Mouse (Mus musculus) small intestine, adult 2 months (tissue): Measurements from ENCODE around the gene Bcl2l13.

ENCODE experiments used
- CTCF ChIP-seq: fragments of 200-500 bp; IDR thresholded peaks from 2 replicates; pipeline ENCODE4 v1.5.1; 2012; ENCODE audit warnings: low read depth, mild to moderate bottlenecking, control low read depth, inconsistent platforms, low read length, moderate library complexity, mixed read lengths; ENCODE audit not compliant: insufficient replicate concordance, insufficient read length; ENCODE audit errors: extremely low read depth
- POLR2A ChIP-seq: fragments of 200-500 bp; IDR thresholded peaks from 2 replicates; pipeline ENCODE4 v1.6.1; 2012; ENCODE audit warnings: low read depth, mild to moderate bottlenecking, control low read depth, inconsistent platforms, low read length, moderate library complexity

- TF ChIP-seq CTCF (no peak), POLR2A (no peak)
Observed at GRCm38 (mm10) chr6:120909501-120909900, 73.5 kb downstream of the Bcl2l13 start.
